Mouse (Mus musculus) hindbrain, postnatal 0 days (tissue): ENCODE results near the gene Erbb2. TPM values are rescaled to one million over a fixed set of nuclear protein-coding genes. Genes with fewer than 3 reads are reported as not detected.

ENCODE experiments used
- ATAC-seq: fragments of 200-750 bp; cut with Nextera tagmentation; 2 replicates; pipeline ENCODE4 v1.8.0; 2017; ENCODE audit warnings: mild to moderate bottlenecking, moderate TSS enrichment, moderate library complexity
- DNase-seq: peaks from one replicate; pipeline ENCODE4 v3.0.0-alpha.2; 2015; ENCODE audit warnings: low spot score
- H3K27ac ChIP-seq: fragments of 300-500 bp; sonication (generic); 2 replicates; pipeline ENCODE4 v1.5.1; 2014; ENCODE audit warnings: mild to moderate bottlenecking
- H3K27me3 ChIP-seq: fragments of 300-500 bp; sonication (generic); 2 replicates; pipeline ENCODE4 v1.6.1; 2014; ENCODE audit warnings: low read length, mixed read lengths; ENCODE audit not compliant: insufficient read depth
- H3K36me3 ChIP-seq: fragments of 300-500 bp; sonication (generic); 2 replicates; pipeline ENCODE4 v1.6.1; 2014; ENCODE audit warnings: low read length, mixed read lengths; ENCODE audit not compliant: insufficient read depth
- H3K4me1 ChIP-seq: fragments of 300-500 bp; sonication (generic); 2 replicates; pipeline ENCODE4 v1.6.1; 2014; ENCODE audit warnings: antibody characterized with exemption, low read length, mixed read lengths; ENCODE audit not compliant: insufficient read depth
- H3K4me2 ChIP-seq: fragments of 300-500 bp; sonication (generic); 2 replicates; pipeline ENCODE4 v1.6.1; 2014; ENCODE audit warnings: low read depth, mild to moderate bottlenecking, low read length, moderate library complexity, mixed read lengths
- H3K4me3 ChIP-seq: fragments of 300-500 bp; sonication (generic); 2 replicates; pipeline ENCODE4 v1.5.1; 2014; ENCODE audit warnings: low read length
- H3K9ac ChIP-seq: fragments of 300-500 bp; sonication (generic); replicated peaks from 2 replicates; pipeline ENCODE4 v1.6.1; 2014; ENCODE audit warnings: mild to moderate bottlenecking, low read length, moderate library complexity, mixed read lengths
- H3K9me3 ChIP-seq: fragments of 300-500 bp; sonication (generic); 2 replicates; pipeline ENCODE4 v1.6.1; 2016; ENCODE audit warnings: low read length, mixed read lengths
- CTCF ChIP-seq: IDR thresholded peaks from 2 replicates; pipeline ENCODE4 v1.5.1; 2016; ENCODE audit warnings: antibody characterized with exemption, control low read depth, low read depth
- WGBS: fragments of 180-500 bp; shearing (Covaris S2); extraction: QIAGEN DNeasy Blood & Tissue Kit; methylation state at CpG from one replicate; pipeline ENCODE4 v1.1.7; 2014; 5-methylcytosine and 5-hydroxymethylcytosine counted together
- polyA plus RNA-seq: library from polyadenylated mRNA; unstranded; fragments of >200 nt; fragmentation: Nextera tagmentation; extraction: Ambion mirVana; gene quantifications from 2 replicates; pipeline ENCODE4 v1.2.1, GENCODE M21; 2015
- total RNA-seq: library from RNA; depleted of rRNA; stranded (reverse); fragments of >200 nt; gene quantifications from 2 replicates; pipeline ENCODE4 v1.2.3, GENCODE M21; 2014

The Erbb2 gene
- total and polyA plus RNA-seq, 2 experiments from 2014 or later: 5.1 to 11.7 TPM

- Histone ChIP-seq H3K4me2 (peak overlapping the region; percentile 93), H3K27me3 (peaks cover 5% of the 10 kb centered on the region), H3K9me3 (no peaks in the 10 kb centered on the region), H3K4me1 (no peaks in the 10 kb centered on the region), H3K4me3 (peak overlapping the region; percentile 63), H3K27ac (0 out of 2 replicates have a peak overlapping the region, but pooled peaks have one; percentile 82), H3K36me3 (no peaks in the 10 kb centered on the region), H3K9ac (no peak overlapping the region; the same call in 1 of the 2 replicates)
- no peak for DNase-seq
- TF ChIP-seq CTCF: no peak
- 17% methylated on average over 7 of the region's 7 CpGs for WGBS
- ATAC-seq: no peak
Measured at GRCm38 (mm10) chr11:98413731-98414130, 1.5 kb downstream of the Erbb2 start.

DNA sequence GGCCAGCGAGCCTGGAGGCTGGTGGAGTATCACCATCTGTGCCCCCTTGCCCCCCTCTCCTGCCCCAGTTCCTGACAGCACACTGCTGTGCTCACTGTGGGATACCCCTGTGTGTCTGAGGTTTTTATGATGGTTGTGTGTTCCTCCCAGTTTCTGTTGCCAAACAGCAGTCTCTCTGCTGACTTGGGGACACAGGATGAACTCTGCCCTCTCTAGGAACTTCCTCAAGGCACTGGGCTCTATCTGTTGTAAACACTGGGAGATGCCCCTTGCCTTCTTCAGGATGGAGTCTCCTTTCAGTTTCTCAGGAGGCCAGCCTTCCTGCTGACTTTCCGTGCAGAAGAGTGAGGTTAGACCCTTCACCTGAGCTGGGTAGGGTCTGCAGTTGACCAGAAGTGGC is 1.9 kb downstream of the Erbb2 start:
- no peak overlapping the region for H3K4me3 ChIP-seq
- no peaks in the 10 kb centered on the region for H3K4me1 ChIP-seq
- no peak for DNase-seq
- 32% methylated on average over 2 of the region's 2 CpGs for WGBS
- TF ChIP-seq CTCF: no peak
- H3K27me3 ChIP-seq: peaks cover 5% of the 10 kb centered on the region
- H3K9ac ChIP-seq: no peak overlapping the region
- no peaks in the 10 kb centered on the region for H3K36me3 ChIP-seq
- no peaks in the 10 kb centered on the region for H3K9me3 ChIP-seq
- no peak overlapping the region for H3K27ac ChIP-seq
- ATAC-seq: no peak
- H3K4me2 ChIP-seq: peak overlapping the region; percentile 93; the same call in 1 of the 2 replicates

DNA sequence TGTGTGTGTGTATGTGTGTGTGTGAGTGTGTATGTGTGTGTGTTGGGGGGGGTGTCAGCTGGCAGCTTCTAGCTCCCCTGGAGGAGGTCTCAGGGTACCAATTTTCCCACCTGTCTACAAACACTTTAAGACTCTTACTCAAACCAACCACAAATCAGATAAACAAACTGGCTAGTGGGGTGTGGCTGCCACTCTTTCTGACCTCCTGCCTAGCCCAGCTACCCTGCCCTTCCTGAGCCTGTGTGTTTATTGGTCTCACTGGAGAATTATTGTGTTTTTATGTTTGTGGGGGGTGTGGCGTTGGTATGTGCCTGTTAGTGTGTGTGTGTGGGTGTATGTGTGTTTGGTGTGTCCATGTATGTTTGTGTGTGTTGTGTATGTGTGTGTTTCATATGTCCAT is 4.8 kb downstream of the Erbb2 start:
- Histone ChIP-seq H3K9me3 (no peaks in the 10 kb centered on the region), H3K36me3 (no peaks in the 10 kb centered on the region), H3K27ac (no peak overlapping the region), H3K4me1 (no peaks in the 10 kb centered on the region), H3K4me3 (no peak overlapping the region), H3K9ac (no peak overlapping the region), H3K4me2 (no peak overlapping the region), H3K27me3 (peaks cover 5% of the 10 kb centered on the region)
- ATAC-seq: no peak
- DNase-seq: no peak
- no peak for TF ChIP-seq CTCF
- WGBS: 88% methylated on average over 1 of the region's 1 CpGs

- WGBS: 65% methylated on average over 6 of the region's 6 CpGs
- ATAC-seq (no peak), DNase-seq (no peak)
- no peaks in the 10 kb centered on the region for H3K9me3 ChIP-seq
- no peaks in the 10 kb centered on the region for H3K27me3 ChIP-seq
- H3K27ac ChIP-seq: no peak overlapping the region
- no peak overlapping the region for H3K4me2 ChIP-seq
- no peak overlapping the region for H3K4me3 ChIP-seq
- H3K9ac ChIP-seq: no peak overlapping the region
- H3K4me1 ChIP-seq: no peaks in the 10 kb centered on the region
- H3K36me3 ChIP-seq: no peaks in the 10 kb centered on the region
- TF ChIP-seq CTCF: no peak
Measured at GRCm38 (mm10) chr11:98418273-98418672, 6.0 kb downstream of the Erbb2 start.

GRCm38 (mm10) chr11:98418939-98419547 is 6.8 kb downstream of the Erbb2 start:
- no peaks in the 10 kb centered on the region for H3K9me3 ChIP-seq
- no peak overlapping the region for H3K4me2 ChIP-seq
- ATAC-seq (no peak), DNase-seq (no peak)
- TF ChIP-seq CTCF: no peak
- H3K27me3 ChIP-seq: no peaks in the 10 kb centered on the region
- H3K4me1 ChIP-seq: no peaks in the 10 kb centered on the region
- H3K4me3 ChIP-seq: no peak overlapping the region
- H3K36me3 ChIP-seq: no peaks in the 10 kb centered on the region
- no peak overlapping the region for H3K27ac ChIP-seq
- WGBS: 74% methylated on average over 10 of the region's 10 CpGs
- no peak overlapping the region for H3K9ac ChIP-seq

DNA sequence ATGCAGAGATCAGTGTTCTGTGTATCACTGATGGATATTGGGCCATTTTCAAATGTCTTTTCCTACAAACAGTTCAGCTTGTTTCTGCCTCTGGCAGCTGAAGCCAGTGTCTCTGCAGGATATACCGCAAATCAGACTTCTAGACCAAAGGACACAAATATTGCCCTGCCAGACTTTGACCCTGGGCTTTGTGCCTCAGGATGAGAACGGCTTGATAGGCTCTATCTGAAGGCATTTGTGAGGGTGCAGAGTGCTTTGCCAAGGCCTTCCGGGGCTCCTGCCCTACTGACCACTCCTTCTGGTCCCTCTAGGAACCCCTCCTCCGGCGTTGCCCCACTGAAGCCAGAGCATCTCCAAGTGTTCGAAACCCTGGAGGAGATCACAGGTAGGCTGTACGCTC is 14.3 kb downstream of the Erbb2 start:
- ATAC-seq (no peak), DNase-seq (no peak)
- Histone ChIP-seq H3K9me3 (no peaks in the 10 kb centered on the region), H3K9ac (no peak overlapping the region), H3K27me3 (no peaks in the 10 kb centered on the region), H3K27ac (no peak overlapping the region), H3K4me1 (no peaks in the 10 kb centered on the region), H3K4me2 (no peak overlapping the region), H3K36me3 (no peaks in the 10 kb centered on the region), H3K4me3 (no peak overlapping the region)
- no peak for TF ChIP-seq CTCF
- 91% methylated on average over 7 of the region's 7 CpGs for WGBS

DNA sequence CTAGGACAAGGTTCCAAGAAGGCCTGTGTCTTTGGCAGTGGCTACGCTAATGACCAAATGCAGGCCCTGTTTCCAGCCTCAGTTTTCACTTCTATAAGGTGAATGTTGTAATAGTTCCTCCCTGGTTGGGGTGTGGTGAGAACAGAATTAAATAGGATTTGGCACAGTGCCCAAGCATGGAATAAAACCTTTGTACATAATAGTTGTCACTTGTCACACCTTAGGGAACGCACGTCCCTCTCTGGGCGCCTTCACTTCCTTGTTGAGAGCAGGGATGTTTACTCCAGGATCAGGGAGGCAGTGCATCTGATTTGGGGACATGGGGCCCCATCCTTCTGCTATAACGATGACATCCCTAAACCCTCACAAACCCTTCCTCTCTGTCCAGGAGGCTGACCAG is 16.2 kb downstream of the Erbb2 start:
- ATAC-seq: no peak
- Histone ChIP-seq H3K27me3 (no peaks in the 10 kb centered on the region), H3K9me3 (no peaks in the 10 kb centered on the region), H3K4me2 (no peak overlapping the region), H3K27ac (no peak overlapping the region), H3K9ac (no peak overlapping the region), H3K4me3 (no peak overlapping the region), H3K36me3 (no peaks in the 10 kb centered on the region), H3K4me1 (no peaks in the 10 kb centered on the region)
- TF ChIP-seq CTCF: no peak
- WGBS: 86% methylated on average over 5 of the region's 5 CpGs
- no peak for DNase-seq
